Mouse (Mus musculus) left cerebral cortex, adult 8-10 months (tissue): ENCODE results near the gene Dzip3. TPM values are rescaled to one million over a fixed set of nuclear protein-coding genes. Genes with fewer than 3 reads are reported as not detected.

Source experiments
- DNase-seq, 2 experiments: peaks; one replicate each; pipeline ENCODE4 v3.0.0; 2022; ENCODE audit warnings: low spot score in 2 of 2
- total RNA-seq, 4 experiments: library from RNA; stranded (reverse); gene quantifications; 2 replicates each; pipeline ENCODE4 v1.2.4; 2022

Gene Dzip3
- total RNA-seq = 10 to 100 TPM; 69.6 to 87.9 (median 78.7) TPM

- peak; percentile 75 to 88 for DNase-seq
Measured at GRCm38 (mm10) chr16:48993559-48994342, at the start of gene Dzip3, which contains the start of gene Cip2a. TSS of gene Dzip3 (minus strand) at chr16:48994165. TSS of gene Cip2a (plus strand) at chr16:48994185.

- no peak for DNase-seq
Measured at GRCm38 (mm10) chr16:49040554-49041221, 46.7 kb upstream of the Dzip3 start.

- DNase-seq = no peak
Measured at GRCm38 (mm10) chr16:49037771-49038170, 43.8 kb upstream of the Dzip3 start.

- no peak for DNase-seq
Measured at GRCm38 (mm10) chr16:49035852-49036251, 41.9 kb upstream of the Dzip3 start.

GRCm38 (mm10) chr16:49016620-49017332, 22.8 kb upstream of the Dzip3 start:
- DNase-seq = no peak

GRCm38 (mm10) chr16:49004151-49004550, 10.2 kb upstream of the Dzip3 start:
- peak in 1 of 2 experiments; percentile 26 for DNase-seq

- DNase-seq = no peak
Measured at GRCm38 (mm10) chr16:48994343-48994693, 353 bp upstream of the Dzip3 start.

- DNase-seq = no peak
Measured at GRCm38 (mm10) chr16:48993231-48993558, 770 bp downstream of the Dzip3 start.

- no peak for DNase-seq
Measured at GRCm38 (mm10) chr16:48992437-48993230, 1.3 kb downstream of the Dzip3 start.

GRCm38 (mm10) chr16:48989700-48990099, 4.3 kb downstream of the Dzip3 start:
- no peak for DNase-seq

GRCm38 (mm10) chr16:48985034-48985627, 8.8 kb downstream of the Dzip3 start:
- no peak for DNase-seq

GRCm38 (mm10) chr16:48979965-48980364, 14.0 kb downstream of the Dzip3 start:
- no peak for DNase-seq

- no peak for DNase-seq
Measured at GRCm38 (mm10) chr16:48973548-48973947, 20.4 kb downstream of the Dzip3 start.

- DNase-seq = no peak
Measured at GRCm38 (mm10) chr16:48972996-48973395, 21.0 kb downstream of the Dzip3 start.

GRCm38 (mm10) chr16:48941805-48942204, 52.2 kb downstream of the Dzip3 start:
- DNase-seq = no peak

GRCm38 (mm10) chr16:48923724-48924123, 70.2 kb downstream of the Dzip3 start:
- no peak for DNase-seq

- DNase-seq = no peak
Measured at GRCm38 (mm10) chr16:48913206-48913605, 80.8 kb downstream of the Dzip3 start.

- DNase-seq = no peak
Measured at GRCm38 (mm10) chr16:48911184-48911583, 82.8 kb downstream of the Dzip3 start.

- DNase-seq = no peak
Measured at GRCm38 (mm10) chr16:48899868-48900267, 94.1 kb downstream of the Dzip3 start.

- DNase-seq = no peak
Measured at GRCm38 (mm10) chr16:48890733-48891132, 103.2 kb downstream of the Dzip3 start.
